Mouse (Mus musculus) left cerebral cortex, adult 2 months (tissue): ENCODE data around the gene Vamp4. TPM values are rescaled to one million over a fixed set of nuclear protein-coding genes. Genes with fewer than 3 reads are reported as not detected.
A peak's percentile ranks its signal among the peaks of the same experiment; 100 is the strongest.

Experiments used
- DNase-seq, 2 experiments: peaks; one replicate each; pipeline ENCODE4 v3.0.0; 2021 to 2022; ENCODE audit warnings: low spot score in 2 of 2, mixed read lengths in 1 of 2; ENCODE audit errors: extremely low spot score in 1 of 2
- H3K27ac ChIP-seq: fragments of 200-600 bp; 2 replicates; pipeline ENCODE4 v1.8.1; 2022
- H3K4me3 ChIP-seq: fragments of 200-600 bp; 2 replicates; pipeline ENCODE4 v1.8.1; 2022
- CTCF ChIP-seq: fragments of 200-600 bp; IDR thresholded peaks from 2 replicates; pipeline ENCODE4 v1.8.1; 2022; ENCODE audit warnings: antibody characterized with exemption, mild to moderate bottlenecking, moderate library complexity
- intact Hi-C: fragments of 180-260 bp; cut with DNase I; formaldehyde crosslinking; loops from one replicate; pipeline ENCODE4 v1.15.1; 2025
- long read RNA-seq, 2 experiments: library from polyadenylated mRNA; stranded (forward); transcript quantifications; one replicate each; pipeline ENCODE4 v2.0.0; 2021; ENCODE audit warnings: borderline mapping rate in 2 of 2
- total RNA-seq, 2 experiments: library from RNA; stranded (reverse); gene quantifications; 2 replicates each; pipeline ENCODE4 v1.2.3; 2021

The Vamp4 gene
- 100 to 1,000 TPM; 107 to 108 TPM for total RNA-seq
- long read RNA-seq, experiment 1, transcript Vamp4-204 (8 exons, 1,461 nt) = major isoform, 90 of 118 reads
- long read RNA-seq, experiment 1, transcript Vamp4-203 (8 exons, 2,752 nt) = minor isoform, 15 of 118 reads
- long read RNA-seq, experiment 1, partial matches to known transcripts = 5 of 118 reads
- long read RNA-seq, experiment 1, other reads (novel, unspliced or antisense) = 8 of 118 reads
- long read RNA-seq, experiment 2, transcript Vamp4-203 (8 exons, 2,752 nt) = minor isoform, 6 of 83 reads
- long read RNA-seq, experiment 2, transcript Vamp4-204 (8 exons, 1,461 nt) = major isoform, 68 of 83 reads
- long read RNA-seq, experiment 2, partial matches to known transcripts = 0 of 83 reads
- long read RNA-seq, experiment 2, other reads (novel, unspliced or antisense) = 9 of 83 reads

DNA sequence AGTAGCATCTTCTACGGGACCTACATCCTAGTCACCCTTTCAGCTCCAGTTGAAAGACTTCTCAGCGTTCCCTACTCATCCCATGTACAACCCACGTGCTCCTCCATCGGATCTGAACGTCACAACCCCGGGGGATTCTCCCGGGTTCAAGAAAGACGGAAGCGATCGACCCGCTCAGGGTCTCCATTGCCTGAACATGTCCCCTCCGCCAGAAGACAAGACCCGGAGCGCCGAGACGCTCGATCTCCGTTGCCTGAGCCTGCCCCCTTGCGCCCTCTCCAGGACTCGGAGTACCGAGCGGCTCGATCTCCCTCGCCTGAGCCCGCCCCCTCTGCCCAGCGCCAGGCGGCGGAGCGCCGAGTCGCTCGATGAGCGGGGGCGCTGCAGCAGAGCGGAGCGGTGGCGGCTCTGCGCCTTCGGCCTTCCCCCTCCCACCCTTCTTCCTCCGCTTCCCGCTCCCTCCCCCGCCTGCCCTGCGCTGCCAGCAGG lies at the start of gene Vamp4:
Gene Vamp4, plus strand, starts transcription at position 256 of the 489 bp plus-strand sequence.
- TF ChIP-seq CTCF = peak; percentile 52
- peak; percentile 91 to 92 for DNase-seq
- peak within 1 kb of the TSS; percentile 84 for H3K4me3 ChIP-seq
- intact Hi-C loops = loop anchor here (1.0 to 5.0 kb wide), 2 partner anchors 22 to 97 kb away; partner anchors contain the start of gene Mettl13
- H3K27ac ChIP-seq = peak within 1 kb of the TSS; percentile 96

DNA sequence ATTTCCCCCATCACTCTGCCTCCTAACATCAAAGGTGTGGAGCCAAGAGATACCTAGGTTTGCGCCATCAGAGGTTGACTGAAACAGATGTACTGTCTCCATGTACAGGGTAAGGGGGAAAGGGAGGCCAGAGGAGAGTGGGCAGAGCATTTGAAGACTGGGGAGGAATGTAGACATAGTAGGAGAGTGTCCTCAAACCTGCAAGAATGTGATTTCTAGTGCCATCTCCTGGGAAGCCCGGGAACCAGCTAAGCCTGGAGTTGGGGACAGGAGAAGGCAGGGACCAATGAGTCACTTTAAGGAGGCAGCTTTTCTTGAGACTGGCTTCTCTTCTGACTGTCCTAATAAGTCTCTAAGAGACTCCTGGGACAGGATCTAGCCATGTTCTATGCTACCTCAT lies 40.7 kb upstream of the Vamp4 start:
- intact Hi-C loops = loop anchor here (1.0 to 5.0 kb wide), 3 partner anchors 52 to 170 kb away; partner anchors contain the start of gene Dnm3
- Histone ChIP-seq H3K4me3 (no peak overlapping the region), H3K27ac (no peak overlapping the region)
- peak; percentile 53 for TF ChIP-seq CTCF
- DNase-seq = peak in 1 of 2 experiments; percentile 37

DNA sequence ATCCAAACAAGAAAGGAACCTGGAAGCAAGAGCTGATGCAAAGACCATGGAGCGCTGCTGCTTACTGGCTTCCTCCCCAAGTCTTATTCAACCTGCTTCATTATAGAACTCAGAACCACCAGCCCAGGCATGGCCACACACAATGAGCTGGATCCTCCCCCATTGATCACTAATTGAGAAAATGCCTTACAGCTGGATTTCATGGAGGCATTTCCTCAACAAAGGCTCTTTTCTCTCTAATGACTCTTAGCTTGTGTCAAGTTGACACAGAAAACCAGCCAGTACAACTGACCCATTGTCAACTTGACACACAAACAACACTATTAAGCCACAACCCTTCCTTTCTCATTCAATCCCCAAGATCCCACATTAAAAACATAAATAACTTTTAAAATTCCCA lies 39.6 kb upstream of the Vamp4 start:
- TF ChIP-seq CTCF = no peak
- H3K27ac ChIP-seq = no peak overlapping the region
- H3K4me3 ChIP-seq = no peak overlapping the region
- intact Hi-C loops = loop anchor here (5.0 kb wide), 2 partner anchors 53 to 153 kb away; partner anchors contain the start of gene Dnm3
- DNase-seq = no peak

DNA sequence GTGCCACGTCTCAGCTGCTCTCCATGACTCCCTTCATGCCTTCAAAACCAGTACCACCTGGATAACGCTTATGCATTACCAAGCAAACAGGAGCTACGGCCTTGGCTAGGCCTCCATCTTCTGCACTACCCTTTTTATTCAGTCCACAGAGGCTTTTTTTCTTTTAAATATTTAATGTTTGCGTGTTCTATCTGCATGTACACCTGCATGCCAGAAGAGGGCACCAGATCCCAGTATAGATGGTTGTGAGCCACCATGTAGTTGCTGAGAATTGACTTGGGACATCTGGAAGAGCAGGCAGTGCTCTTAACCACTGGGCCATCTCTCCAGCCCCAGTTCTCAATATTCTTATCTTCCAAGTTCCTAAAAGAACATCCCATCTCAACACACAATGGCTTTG lies 38.7 kb upstream of the Vamp4 start:
- DNase-seq = no peak
- Histone ChIP-seq H3K4me3 (no peak overlapping the region), H3K27ac (no peak overlapping the region)
- intact Hi-C loops = loop anchor here (5.0 kb wide), 2 partner anchors 54 to 154 kb away; partner anchors contain the start of gene Dnm3
- TF ChIP-seq CTCF = peak; percentile 64

DNA sequence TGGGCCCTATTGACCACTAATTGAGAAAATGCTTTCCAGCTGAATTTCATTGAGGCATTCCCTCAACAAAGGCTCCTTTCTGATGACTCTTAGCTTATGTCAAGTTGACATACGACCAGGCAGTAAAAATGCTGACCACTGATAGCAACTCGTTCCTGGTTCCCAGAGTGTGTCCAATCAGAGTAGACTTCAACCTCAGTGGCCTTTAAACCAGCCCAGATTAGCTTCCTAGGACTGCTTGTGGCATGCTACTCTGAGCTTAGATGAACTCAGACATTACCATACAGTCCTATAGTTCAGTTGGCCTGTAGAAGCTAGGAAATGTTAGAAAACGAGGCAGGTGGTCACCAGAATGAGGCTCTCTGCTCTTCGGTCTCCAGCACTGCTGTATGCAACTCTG lies 38.0 kb upstream of the Vamp4 start:
- no peak for DNase-seq
- intact Hi-C loops = loop anchor here (1.0 to 5.0 kb wide), 3 partner anchors 55 to 174 kb away; partner anchors contain the start of gene Dnm3
- Histone ChIP-seq H3K4me3 (no peak overlapping the region), H3K27ac (no peak overlapping the region)
- TF ChIP-seq CTCF = no peak

DNA sequence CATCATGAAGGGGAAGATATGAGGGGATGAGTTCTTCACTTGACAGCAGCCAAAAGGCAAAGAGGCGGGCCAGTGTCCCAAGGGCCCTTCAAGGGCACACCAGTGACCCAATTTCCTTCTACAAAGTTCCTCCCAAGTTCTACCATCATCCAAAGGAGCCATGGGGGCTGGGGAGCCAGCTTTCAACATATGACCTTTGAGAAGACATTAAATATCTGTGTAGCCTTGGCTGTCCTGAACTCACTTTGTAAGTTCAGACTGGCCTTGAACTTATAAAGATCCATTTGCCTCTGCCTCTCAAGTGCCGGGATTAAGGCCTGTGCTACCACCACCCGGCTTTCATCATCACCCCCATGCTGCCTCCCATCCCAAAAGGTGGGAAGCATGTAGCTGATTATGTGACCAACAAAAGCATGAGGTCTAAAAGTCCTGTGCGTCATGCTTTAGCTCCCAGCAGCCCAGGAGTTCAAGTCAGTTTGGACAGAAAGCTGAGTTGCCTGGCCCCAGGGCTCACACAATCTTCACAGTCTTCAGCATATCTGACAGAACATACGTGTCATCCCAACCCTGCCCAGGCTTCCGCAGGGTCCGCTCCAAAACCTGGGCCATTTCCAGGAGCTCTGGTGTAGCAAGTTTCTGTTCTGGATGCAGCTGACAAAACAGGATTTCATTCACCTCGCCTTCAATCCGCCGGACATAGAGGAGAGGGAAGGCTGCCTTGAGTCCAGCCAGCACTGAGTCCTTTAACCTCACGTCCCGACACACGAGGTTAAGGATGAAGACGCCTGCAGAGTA lies 36.4 kb upstream of the Vamp4 start:
- intact Hi-C loops = loop anchor here (5.0 kb wide), 2 partner anchors 57 to 157 kb away; partner anchors contain the start of gene Dnm3
- Histone ChIP-seq H3K27ac (no peak overlapping the region), H3K4me3 (no peak overlapping the region)
- DNase-seq = no peak
- no peak for TF ChIP-seq CTCF

DNA sequence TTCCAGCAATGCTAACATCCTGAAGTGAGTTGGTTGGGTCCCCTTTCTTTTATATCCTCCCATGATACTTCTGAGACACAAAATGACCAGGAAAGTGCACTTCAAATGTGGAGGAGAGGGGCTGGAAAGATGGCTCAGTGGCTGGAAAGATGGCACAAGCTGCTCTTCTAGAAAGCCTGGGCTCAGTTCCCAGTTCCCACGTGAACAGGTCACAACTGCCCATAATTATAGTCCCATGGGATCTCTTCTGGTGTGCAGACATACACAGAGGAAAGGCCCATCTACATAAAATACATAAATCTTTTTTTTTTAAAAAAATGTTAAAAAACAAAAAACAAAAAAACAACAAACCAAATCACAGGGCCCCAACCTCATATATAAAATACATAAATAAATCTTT lies 27.1 kb upstream of the Vamp4 start:
- Histone ChIP-seq H3K4me3 (no peak overlapping the region), H3K27ac (no peak overlapping the region)
- no peak for TF ChIP-seq CTCF
- intact Hi-C loops = loop anchor here (10.0 kb wide), 1 partner anchor 568 kb away; the partner anchor contains the start of gene 4930558K02Rik
- no peak for DNase-seq

DNA sequence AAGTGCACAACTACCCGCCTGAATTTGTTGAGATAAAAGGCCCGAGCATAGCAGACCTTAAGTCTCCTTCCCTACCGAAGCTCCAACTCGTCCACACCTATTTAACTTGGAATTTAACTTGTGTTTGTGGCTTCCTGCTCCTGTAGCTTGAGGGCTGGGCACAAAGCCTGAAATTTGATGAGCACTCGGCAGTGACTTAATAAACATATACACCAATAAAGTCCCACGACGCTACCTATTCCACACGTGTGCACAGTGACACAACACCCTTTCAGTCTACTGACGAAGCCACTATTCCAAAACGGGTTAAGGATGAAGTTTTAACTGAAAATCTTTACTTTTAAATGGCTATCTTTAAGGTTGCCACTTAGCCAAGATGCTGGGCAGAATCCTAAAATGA lies 22.7 kb upstream of the Vamp4 start:
- intact Hi-C loops = loop anchor here (1.0 to 10.0 kb wide), 3 partner anchors 23 to 1700 kb away; partner anchors contain the start of genes 4930558K02Rik, Slc19a2 and Vamp4
- Histone ChIP-seq H3K27ac (no peak overlapping the region), H3K4me3 (peak overlapping the region; percentile 87)
- TF ChIP-seq CTCF = no peak
- no peak for DNase-seq

DNA sequence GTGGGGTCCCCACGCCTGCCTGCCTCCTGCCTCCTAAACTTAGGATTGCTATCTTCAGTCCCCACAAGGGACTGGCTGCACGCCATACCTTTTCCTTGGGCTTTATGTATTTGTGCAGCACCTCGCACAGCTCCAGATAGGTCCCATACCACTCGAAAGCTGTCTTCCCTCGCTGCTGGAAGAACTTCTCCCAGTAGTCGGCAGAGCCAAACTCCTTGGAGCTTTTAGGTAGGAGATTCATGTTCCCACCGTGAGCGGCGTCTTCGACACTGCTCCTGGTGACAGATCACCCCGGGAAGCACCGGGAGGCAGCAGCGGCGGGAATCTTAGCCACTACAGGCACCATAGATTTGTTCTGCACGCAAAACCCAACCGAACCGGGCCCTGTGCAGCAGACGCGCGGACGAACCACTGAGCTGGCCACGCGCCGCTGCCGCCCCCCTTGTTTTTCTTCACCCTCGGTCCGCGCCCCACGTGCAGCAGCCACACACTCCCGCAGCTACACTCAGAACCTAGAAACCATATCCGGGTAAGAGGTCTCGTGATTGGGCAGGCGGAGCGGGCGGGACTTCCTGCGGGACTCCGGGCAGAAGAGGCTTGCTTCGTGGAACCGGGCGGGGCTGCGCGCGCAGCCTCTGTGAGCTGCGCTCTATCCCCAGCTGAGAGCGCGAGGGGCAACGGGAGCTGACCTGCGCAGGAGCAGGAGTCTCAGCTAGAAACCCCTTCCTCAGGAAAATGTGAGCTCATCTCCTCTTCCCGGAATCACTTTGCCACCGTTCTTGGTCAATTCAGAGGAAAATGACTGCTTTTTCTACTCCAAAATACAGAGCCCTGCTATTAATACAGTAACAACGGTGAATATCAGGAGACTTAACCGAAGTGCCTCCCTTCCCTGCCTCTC lies 22.0 kb upstream of the Vamp4 start, which contains the start of gene Mettl13:
Gene Mettl13, minus strand, starts transcription at position 536 of the 901 bp plus-strand sequence.
- H3K27ac ChIP-seq = peak within 1 kb of the TSS; percentile 75
- no peak for TF ChIP-seq CTCF
- intact Hi-C loops = loop anchor here (1.0 to 10.0 kb wide), 3 partner anchors 22 to 1699 kb away; partner anchors contain the start of genes 4930558K02Rik, Slc19a2 and Vamp4
- peak; percentile 83 to 88 for DNase-seq
- peak within 1 kb of the TSS; percentile 87 for H3K4me3 ChIP-seq

DNA sequence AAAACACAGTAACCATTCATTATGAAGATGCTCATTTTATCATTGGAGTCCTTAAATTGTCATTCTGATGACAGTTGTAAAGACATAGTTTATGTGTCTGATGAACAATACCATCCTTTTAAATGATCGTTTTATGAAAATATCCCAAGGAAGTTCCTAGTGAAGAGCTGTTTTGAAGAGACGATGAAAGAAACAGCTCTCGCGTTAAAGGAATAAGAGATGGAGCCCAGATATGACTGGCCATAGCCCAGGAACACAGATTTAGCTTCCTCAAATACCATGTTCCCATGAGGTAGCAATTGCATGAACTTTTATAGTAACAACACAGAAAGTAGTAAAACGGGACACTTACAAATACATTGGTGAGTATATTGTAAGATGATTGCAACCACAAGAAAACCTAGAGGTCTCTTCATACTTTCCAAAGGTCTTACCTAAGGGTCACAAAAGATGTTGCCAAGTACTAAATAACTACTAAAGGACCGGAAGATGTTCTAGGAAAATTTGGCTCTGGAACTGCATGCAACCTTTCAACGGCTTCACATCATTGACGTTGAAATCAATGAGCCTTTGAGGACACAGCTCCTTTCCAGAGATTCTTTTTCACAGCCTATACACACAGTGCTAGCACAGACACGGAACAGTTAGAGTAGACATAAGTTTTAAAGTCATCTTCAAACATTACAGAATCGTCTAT lies 21.2 kb upstream of the Vamp4 start:
- DNase-seq = no peak
- Histone ChIP-seq H3K27ac (peak overlapping the region; percentile 75), H3K4me3 (peak overlapping the region; percentile 87)
- TF ChIP-seq CTCF = no peak
- intact Hi-C loops = loop anchor here (1.0 to 10.0 kb wide), 3 partner anchors 21 to 1698 kb away; partner anchors contain the start of genes 4930558K02Rik, Slc19a2 and Vamp4
